Mouse (Mus musculus) brain, embryonic 18.5 days (tissue): ENCODE data around the gene Calm1.
A peak's percentile ranks its signal among the peaks of the same experiment; 100 is the strongest.
"Not testable (repeated sequence)": the region's sequence is repeated elsewhere in the genome, so short reads cannot be mapped to it uniquely, and the experiment has no call there.

ENCODE experiments used
- DNase-seq: peaks from one replicate; pipeline ENCODE4 v3.0.0-alpha.2; 2012; ENCODE audit warnings: low read depth, low spot score

Gene Calm1

GRCm38 (mm10) chr12:100194181-100194580, 5.1 kb upstream of the Calm1 start:
- DNase-seq: no peak

GRCm38 (mm10) chr12:100196786-100197185, 2.4 kb upstream of the Calm1 start:
- DNase-seq: no peak

GRCm38 (mm10) chr12:100199891-100200644, 833 bp downstream of the Calm1 start:
- DNase-seq: no peak

- DNase-seq: no peak
These were observed 1.6 kb downstream of the Calm1 start for GRCm38 (mm10) chr12:100200645-100201362.

- no peak for DNase-seq
These were observed 2.1 kb downstream of the Calm1 start for GRCm38 (mm10) chr12:100201363-100201711.

GRCm38 (mm10) chr12:100201838-100202237, 2.6 kb downstream of the Calm1 start:
- peak; percentile 91 for DNase-seq

GRCm38 (mm10) chr12:100203759-100204158, 4.5 kb downstream of the Calm1 start:
- DNase-seq: no peak

GRCm38 (mm10) chr12:100205156-100205555, 5.9 kb downstream of the Calm1 start:
- no peak for DNase-seq

- no peak for DNase-seq
These were observed 7.3 kb downstream of the Calm1 start for GRCm38 (mm10) chr12:100206521-100206920.

GRCm38 (mm10) chr12:100206926-100207325, 7.7 kb downstream of the Calm1 start:
- DNase-seq: no peak

- DNase-seq: no peak
These were observed 10.7 kb downstream of the Calm1 start for GRCm38 (mm10) chr12:100209701-100210478.

GRCm38 (mm10) chr12:100210973-100211372, 11.7 kb downstream of the Calm1 start:
- DNase-seq: no peak

- DNase-seq: no peak
These were observed 12.4 kb downstream of the Calm1 start for GRCm38 (mm10) chr12:100211453-100212185.

GRCm38 (mm10) chr12:100212397-100212796, 13.2 kb downstream of the Calm1 start:
- DNase-seq: no peak

GRCm38 (mm10) chr12:100213162-100213561, 13.9 kb downstream of the Calm1 start:
- no peak for DNase-seq

GRCm38 (mm10) chr12:100214156-100214555, 14.9 kb downstream of the Calm1 start:
- no peak for DNase-seq

GRCm38 (mm10) chr12:100214738-100215137, 15.5 kb downstream of the Calm1 start:
- DNase-seq: no peak

- not testable (repeated sequence) for DNase-seq
These were observed 17.9 kb downstream of the Calm1 start for GRCm38 (mm10) chr12:100217087-100217486.

GRCm38 (mm10) chr12:100220012-100220411, 20.8 kb downstream of the Calm1 start:
- DNase-seq: no peak

- peak; percentile 72 for DNase-seq
These were observed 22.5 kb downstream of the Calm1 start for GRCm38 (mm10) chr12:100221608-100222321.
